Mouse (Mus musculus) embryonic facial prominence, embryonic 11.5 days (tissue): ENCODE results near the gene Lsamp. TPM values are rescaled to one million over a fixed set of nuclear protein-coding genes. Genes with fewer than 3 reads are reported as not detected.

Source experiments
- ATAC-seq: fragments of 200-750 bp; cut with Nextera tagmentation; replicated peaks from 2 replicates; pipeline ENCODE4 v1.8.0; 2017; ENCODE audit warnings: low read depth; ENCODE audit not compliant: insufficient number of reproducible peaks, low FRiP score, low TSS enrichment
- DNase-seq: peaks from one replicate; pipeline ENCODE4 v3.0.0-alpha.2; 2015; ENCODE audit warnings: low spot score
- H3K27ac ChIP-seq: fragments of 300-500 bp; sonication (generic); replicated peaks from 2 replicates; pipeline ENCODE4 v1.5.1; 2014; ENCODE audit warnings: mild to moderate bottlenecking, low read depth, low read length, control low read depth
- H3K27me3 ChIP-seq: fragments of 300-500 bp; sonication (generic); 2 replicates; pipeline ENCODE4 v1.6.1; 2014; ENCODE audit warnings: mild to moderate bottlenecking, low read length, moderate library complexity, mixed read lengths; ENCODE audit not compliant: control insufficient read depth, insufficient read depth
- H3K36me3 ChIP-seq: fragments of 300-500 bp; sonication (generic); replicated peaks from 2 replicates; pipeline ENCODE4 v1.6.1; 2014; ENCODE audit warnings: low read depth, mild to moderate bottlenecking, low read length, moderate library complexity, mixed read lengths; ENCODE audit not compliant: control insufficient read depth, insufficient read depth
- H3K4me1 ChIP-seq: fragments of 300-500 bp; sonication (generic); 2 replicates; pipeline ENCODE4 v1.6.1; 2014; ENCODE audit warnings: low read length, mixed read lengths; ENCODE audit not compliant: control insufficient read depth, insufficient read depth
- H3K4me2 ChIP-seq: fragments of 300-500 bp; sonication (generic); 2 replicates; pipeline ENCODE4 v1.6.1; 2014; ENCODE audit warnings: low read depth, mild to moderate bottlenecking, control low read depth, low read length, moderate library complexity
- H3K4me3 ChIP-seq: fragments of 300-500 bp; sonication (generic); 2 replicates; pipeline ENCODE4 v1.5.1; 2014; ENCODE audit warnings: low read depth, low read length, control low read depth
- H3K9ac ChIP-seq: fragments of 300-500 bp; sonication (generic); replicated peaks from 2 replicates; pipeline ENCODE4 v1.6.1; 2014; ENCODE audit warnings: mild to moderate bottlenecking, control low read depth, low read length
- H3K9me3 ChIP-seq: fragments of 300-500 bp; sonication (generic); replicated peaks from 2 replicates; pipeline ENCODE4 v1.6.1; 2016; ENCODE audit warnings: mild to moderate bottlenecking, low read length, inconsistent platforms, mixed read lengths; ENCODE audit not compliant: control insufficient read depth
- WGBS: fragments of 180-500 bp; shearing (Covaris S2); extraction: QIAGEN DNeasy Blood & Tissue Kit; methylation state at CpG from one replicate; pipeline ENCODE4 v1.1.7; 2014; 5-methylcytosine and 5-hydroxymethylcytosine counted together
- polyA plus RNA-seq: library from polyadenylated mRNA; unstranded; fragments of >200 nt; fragmentation: Nextera tagmentation; extraction: Ambion mirVana; gene quantifications from 2 replicates; pipeline ENCODE4 v1.2.1, GENCODE M21; 2014

Gene Lsamp
- polyA plus RNA-seq, 1 experiment from 2014 or later, result 5.7 TPM

DNA sequence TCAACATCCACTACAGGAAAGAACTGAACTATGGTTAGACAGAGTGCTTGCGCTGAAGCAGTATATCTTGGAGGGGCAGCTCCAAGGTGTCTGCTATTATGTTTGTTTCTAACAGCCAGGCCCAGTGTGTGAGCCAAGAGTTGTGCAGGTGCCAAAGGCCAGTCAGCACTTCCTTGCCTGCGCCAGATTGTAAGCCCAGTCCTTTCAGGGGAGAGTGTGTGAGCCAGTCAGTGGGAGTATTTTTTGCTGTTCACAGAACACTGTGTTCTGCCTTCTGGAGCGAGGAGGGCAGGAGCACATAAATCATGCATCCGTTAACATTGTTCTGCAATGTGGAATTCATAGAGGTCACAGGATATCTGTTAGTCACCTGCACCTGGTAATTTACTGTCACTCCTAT, 1760.9 kb downstream of the Lsamp start:
- no peak overlapping the region for H3K4me2 ChIP-seq
- H3K27me3 ChIP-seq, result no peaks in the 10 kb centered on the region
- ATAC-seq (no peak), DNase-seq (no peak)
- no peak overlapping the region for H3K9ac ChIP-seq
- WGBS, result 86% methylated on average over 4 of the region's 4 CpGs
- H3K36me3 ChIP-seq, result no peaks in the 10 kb centered on the region
- H3K4me1 ChIP-seq, result no peaks in the 10 kb centered on the region
- no peak overlapping the region for H3K27ac ChIP-seq
- no peak overlapping the region for H3K4me3 ChIP-seq
- H3K9me3 ChIP-seq, result no peaks in the 10 kb centered on the region

DNA sequence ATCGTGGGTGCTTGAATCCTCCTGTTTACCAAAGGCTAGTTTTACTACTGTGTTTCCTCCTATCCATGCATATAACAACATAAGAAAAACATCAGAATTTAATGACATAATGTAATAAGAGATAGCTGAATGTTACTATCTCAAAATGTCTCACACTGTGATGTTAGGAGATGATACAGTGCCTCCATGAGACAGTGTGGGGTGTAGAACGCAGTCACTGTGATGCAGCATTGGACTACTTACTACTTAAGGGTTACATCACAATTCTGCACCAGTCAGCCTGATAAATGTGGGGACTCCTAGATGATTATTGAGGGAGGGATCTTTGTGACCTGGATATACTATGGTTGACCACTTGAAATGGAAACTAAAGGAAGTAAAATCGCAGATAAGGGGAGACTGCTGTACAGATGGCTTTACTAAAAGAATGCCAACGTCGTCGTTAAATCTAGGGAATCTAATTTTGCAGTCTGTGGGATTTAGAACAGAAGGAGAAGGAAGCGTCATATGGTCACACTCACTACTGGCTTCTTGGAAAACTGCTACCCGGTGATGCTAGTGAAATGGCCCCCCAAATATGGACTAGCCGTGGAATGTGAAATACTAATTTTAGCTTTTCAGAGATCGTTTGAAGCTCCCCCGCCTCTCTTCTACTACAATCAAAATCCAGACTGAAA, 1762.2 kb downstream of the Lsamp start:
- Histone ChIP-seq H3K27me3 (no peaks in the 10 kb centered on the region), H3K4me1 (no peaks in the 10 kb centered on the region), H3K4me2 (no peak overlapping the region), H3K27ac (no peak overlapping the region), H3K36me3 (no peaks in the 10 kb centered on the region), H3K9me3 (no peaks in the 10 kb centered on the region), H3K9ac (no peak overlapping the region), H3K4me3 (no peak overlapping the region)
- DNase-seq (no peak), ATAC-seq (no peak)
- WGBS, result 91% methylated on average over 11 of the region's 11 CpGs

DNA sequence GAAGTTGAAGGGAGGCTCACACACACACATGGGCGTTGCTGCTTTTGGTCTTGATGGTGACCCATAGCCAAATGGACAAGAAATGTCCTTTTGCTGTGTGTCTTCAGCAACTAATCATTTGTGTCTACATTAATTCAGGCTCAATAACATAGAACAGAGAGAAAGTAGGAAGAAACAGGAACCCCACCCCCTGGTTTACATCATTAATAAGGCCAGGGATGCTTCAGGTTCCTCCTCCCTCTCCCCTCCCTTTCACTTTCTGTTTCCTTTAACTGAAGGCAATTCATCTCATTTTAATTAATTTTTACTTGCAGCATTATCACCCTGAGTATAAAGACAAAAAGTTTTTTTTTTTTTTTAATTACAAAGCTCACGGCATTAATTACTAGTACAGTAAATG, 1763.7 kb downstream of the Lsamp start:
- Histone ChIP-seq H3K27me3 (no peaks in the 10 kb centered on the region), H3K4me2 (no peak overlapping the region), H3K9ac (no peak overlapping the region), H3K4me1 (no peaks in the 10 kb centered on the region), H3K36me3 (no peaks in the 10 kb centered on the region), H3K9me3 (no peaks in the 10 kb centered on the region), H3K27ac (no peak overlapping the region), H3K4me3 (no peak overlapping the region)
- ATAC-seq (no peak), DNase-seq (no peak)
- 88% methylated on average over 2 of the region's 2 CpGs for WGBS

DNA sequence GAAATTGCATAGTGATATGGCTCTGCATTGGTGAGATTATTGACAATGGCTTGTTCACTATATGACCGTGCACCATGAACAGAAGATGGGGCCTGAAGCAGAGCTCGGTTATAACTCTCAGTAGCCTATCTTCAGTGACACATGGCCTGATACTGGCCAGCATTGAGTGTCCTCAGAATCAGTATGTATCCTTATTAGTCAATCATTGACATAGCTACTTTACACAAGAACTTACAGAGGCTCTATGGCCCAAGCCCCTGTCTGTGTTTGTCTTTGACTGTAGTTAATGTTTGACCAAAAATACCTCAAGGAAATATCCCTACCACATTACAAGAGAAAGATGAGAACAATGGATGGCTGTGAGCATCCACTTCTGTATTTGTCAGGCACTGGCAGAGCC, 1764.6 kb downstream of the Lsamp start:
- Histone ChIP-seq H3K4me2 (no peak overlapping the region), H3K27me3 (no peaks in the 10 kb centered on the region), H3K9me3 (no peaks in the 10 kb centered on the region), H3K9ac (no peak overlapping the region), H3K4me3 (no peak overlapping the region), H3K36me3 (no peaks in the 10 kb centered on the region), H3K4me1 (no peaks in the 10 kb centered on the region), H3K27ac (no peak overlapping the region)
- ATAC-seq (no peak), DNase-seq (no peak)
- WGBS, result 85% methylated on average over 2 of the region's 2 CpGs

DNA sequence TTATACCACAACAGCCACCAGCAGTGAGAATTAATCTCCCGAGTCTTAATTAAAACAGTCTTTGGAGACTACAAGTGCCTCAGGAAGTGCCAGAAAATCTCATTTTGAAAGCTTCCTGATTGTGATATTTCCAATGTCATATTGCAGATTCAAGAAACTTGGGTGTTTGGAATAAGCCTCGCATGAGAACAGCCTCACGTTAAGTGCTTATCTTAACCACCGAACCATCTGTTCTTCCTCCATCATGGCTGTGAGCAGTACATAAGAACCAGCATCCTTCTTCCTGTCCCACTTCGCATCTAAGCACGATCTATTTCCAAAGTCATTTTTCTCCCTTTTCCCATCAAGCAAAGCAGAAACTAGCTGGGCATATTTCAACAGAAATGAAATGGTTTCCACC, 1780.1 kb downstream of the Lsamp start:
- Histone ChIP-seq H3K4me2 (no peak overlapping the region), H3K4me3 (no peak overlapping the region), H3K9ac (no peak overlapping the region), H3K27me3 (no peaks in the 10 kb centered on the region), H3K36me3 (no peaks in the 10 kb centered on the region), H3K27ac (no peak overlapping the region), H3K9me3 (no peaks in the 10 kb centered on the region), H3K4me1 (no peaks in the 10 kb centered on the region)
- 90% methylated on average over 6 of the region's 6 CpGs for WGBS
- ATAC-seq (no peak), DNase-seq (no peak)

DNA sequence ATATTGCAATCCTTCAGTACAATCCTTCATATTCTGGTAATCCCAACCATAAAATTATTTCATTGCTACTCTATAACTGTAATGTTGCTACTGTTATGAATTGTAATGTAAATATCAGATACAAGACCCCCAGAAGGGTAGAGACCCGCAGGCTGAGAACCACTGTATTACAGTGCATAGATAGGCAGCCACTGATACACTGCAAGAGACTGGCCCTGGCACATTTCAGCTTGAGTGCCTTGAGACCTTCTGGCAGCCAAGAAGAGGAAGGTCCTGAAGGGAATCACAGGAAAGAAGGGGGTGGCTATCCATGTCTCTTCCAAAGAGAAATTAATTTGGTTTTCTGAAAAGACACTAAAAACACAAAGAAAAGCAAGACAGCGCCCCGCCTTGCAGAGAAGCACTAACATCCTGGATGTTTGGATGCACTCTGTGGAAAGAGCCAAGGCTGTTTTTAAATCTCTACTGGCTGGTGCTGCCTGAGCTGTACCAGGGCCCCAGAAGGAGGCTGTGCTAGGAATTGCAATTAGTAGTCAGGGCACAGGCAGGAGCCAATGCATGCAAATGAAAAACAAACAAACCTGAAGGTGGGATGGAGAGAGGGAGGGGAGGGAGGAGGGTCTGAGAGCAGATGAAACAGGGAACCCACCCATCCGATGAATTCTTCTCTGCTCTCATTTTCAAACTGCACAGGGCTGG, 1787.4 kb downstream of the Lsamp start:
- ATAC-seq (no peak), DNase-seq (no peak)
- H3K4me2 ChIP-seq, result no peak overlapping the region
- WGBS, result 67% methylated on average over 4 of the region's 4 CpGs
- no peaks in the 10 kb centered on the region for H3K36me3 ChIP-seq
- H3K27ac ChIP-seq, result no peak overlapping the region
- no peak overlapping the region for H3K4me3 ChIP-seq
- H3K4me1 ChIP-seq, result no peaks in the 10 kb centered on the region
- H3K9me3 ChIP-seq, result no peaks in the 10 kb centered on the region
- H3K27me3 ChIP-seq, result no peaks in the 10 kb centered on the region
- H3K9ac ChIP-seq, result no peak overlapping the region

DNA sequence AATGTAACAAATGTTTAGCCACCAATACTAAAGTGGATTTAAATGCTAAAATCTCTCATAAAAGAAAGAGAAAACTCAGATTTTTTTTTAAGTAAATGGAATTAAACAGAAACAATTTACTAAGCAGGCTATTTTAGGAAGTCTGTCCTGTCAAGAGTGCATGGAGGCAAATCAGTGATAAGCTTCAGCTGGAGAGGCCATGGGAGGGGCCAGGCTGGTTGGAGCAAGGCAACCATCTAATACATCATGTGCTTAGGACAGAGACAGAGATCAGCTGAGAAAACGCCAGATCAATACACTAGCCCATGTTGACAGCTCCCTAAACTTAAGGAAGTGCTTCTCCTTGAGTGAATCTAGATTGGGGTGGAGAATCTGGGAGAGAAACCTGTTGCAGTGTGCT, 1793.4 kb downstream of the Lsamp start:
- Histone ChIP-seq H3K9me3 (no peaks in the 10 kb centered on the region), H3K4me1 (no peaks in the 10 kb centered on the region), H3K9ac (no peak overlapping the region), H3K4me3 (no peak overlapping the region), H3K4me2 (no peak overlapping the region), H3K27ac (no peak overlapping the region), H3K36me3 (no peaks in the 10 kb centered on the region), H3K27me3 (no peaks in the 10 kb centered on the region)
- ATAC-seq, result no peak
- 41% methylated on average over 1 of the region's 1 CpGs for WGBS
- no peak for DNase-seq

DNA sequence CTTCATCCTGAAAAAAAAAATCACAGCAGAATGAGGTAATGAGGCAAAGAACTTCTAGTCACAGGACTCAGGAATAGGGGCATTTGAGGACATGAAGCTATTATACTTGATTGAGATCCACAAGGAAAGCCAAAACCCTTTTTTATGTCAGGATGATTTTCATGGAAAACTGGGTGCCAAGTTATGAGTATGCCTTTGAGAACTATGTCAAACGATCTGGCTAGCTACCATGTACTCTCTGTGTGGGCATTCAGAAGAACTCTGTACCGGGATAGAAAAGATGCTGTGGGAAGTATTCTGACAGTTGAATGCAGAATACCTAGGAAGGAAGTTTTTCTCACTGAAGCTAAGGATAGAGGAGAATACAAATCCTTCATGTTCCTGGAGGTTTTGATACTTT, 1801.4 kb downstream of the Lsamp start:
- Histone ChIP-seq H3K27me3 (no peaks in the 10 kb centered on the region), H3K4me1 (no peaks in the 10 kb centered on the region), H3K9me3 (no peaks in the 10 kb centered on the region), H3K27ac (no peak overlapping the region), H3K4me3 (no peak overlapping the region), H3K36me3 (no peaks in the 10 kb centered on the region), H3K9ac (no peak overlapping the region), H3K4me2 (no peak overlapping the region)
- no peak for ATAC-seq
- WGBS, result 82% methylated on average over 2 of the region's 2 CpGs
- DNase-seq, result no peak
